Mouse (Mus musculus) limb, embryonic 11.5 days (tissue): ENCODE measurements around the gene Olfr1191-ps1. TPM values are rescaled to one million over a fixed set of nuclear protein-coding genes. Genes with fewer than 3 reads are reported as not detected.
"Not testable (repeated sequence)": the region's sequence is repeated elsewhere in the genome, so short reads cannot be mapped to it uniquely, and the experiment has no call there.

Source experiments
- ATAC-seq: fragments of 200-750 bp; cut with Nextera tagmentation; 2 replicates; pipeline ENCODE4 v1.8.0; 2017; ENCODE audit warnings: low read depth; ENCODE audit not compliant: insufficient number of reproducible peaks, low FRiP score, low TSS enrichment
- DNase-seq: peaks from one replicate; pipeline ENCODE4 v3.0.0-alpha.2; 2015; ENCODE audit warnings: low spot score
- H3K27ac ChIP-seq: fragments of 300-500 bp; sonication (generic); replicated peaks from 2 replicates; pipeline ENCODE4 v1.5.1; 2014; ENCODE audit warnings: low read depth, mild to moderate bottlenecking, low read length
- H3K27me3 ChIP-seq: fragments of 300-500 bp; sonication (generic); 2 replicates; pipeline ENCODE4 v1.6.1; 2014; ENCODE audit warnings: mild to moderate bottlenecking, low read length, mixed read lengths; ENCODE audit not compliant: control insufficient read depth, insufficient read depth
- H3K36me3 ChIP-seq: fragments of 300-500 bp; sonication (generic); 2 replicates; pipeline ENCODE4 v1.6.1; 2014; ENCODE audit warnings: mild to moderate bottlenecking, low read length, moderate library complexity, mixed read lengths; ENCODE audit not compliant: control insufficient read depth, insufficient read depth
- H3K4me1 ChIP-seq: fragments of 300-500 bp; sonication (generic); 2 replicates; pipeline ENCODE4 v1.6.1; 2014; ENCODE audit warnings: low read length, mixed read lengths; ENCODE audit not compliant: control insufficient read depth, insufficient read depth
- H3K4me2 ChIP-seq: fragments of 300-500 bp; sonication (generic); 2 replicates; pipeline ENCODE4 v1.6.1; 2014; ENCODE audit warnings: low read depth, mild to moderate bottlenecking, moderate library complexity; ENCODE audit not compliant: severe bottlenecking
- H3K4me3 ChIP-seq: fragments of 300-500 bp; sonication (generic); 2 replicates; pipeline ENCODE4 v1.5.1; 2014; ENCODE audit warnings: low read depth, low read length
- H3K9ac ChIP-seq: fragments of 300-500 bp; sonication (generic); 2 replicates; pipeline ENCODE4 v1.6.1; 2014; ENCODE audit warnings: mild to moderate bottlenecking, low read length
- H3K9me3 ChIP-seq: fragments of 300-500 bp; sonication (generic); 2 replicates; pipeline ENCODE4 v1.6.1; 2016; ENCODE audit warnings: low read length; ENCODE audit not compliant: control insufficient read depth
- WGBS: fragments of 180-500 bp; shearing (Covaris S2); extraction: QIAGEN DNeasy Blood & Tissue Kit; methylation state at CpG from one replicate; pipeline ENCODE4 v1.1.7; 2014; 5-methylcytosine and 5-hydroxymethylcytosine counted together
- polyA plus RNA-seq: library from polyadenylated mRNA; unstranded; fragments of >200 nt; fragmentation: Nextera tagmentation; extraction: Ambion mirVana; gene quantifications from 2 replicates; pipeline ENCODE4 v1.2.1, GENCODE M21; 2014

Olfr1191-ps1 gene
- not detected in 2 replicates for polyA plus RNA-seq

DNA sequence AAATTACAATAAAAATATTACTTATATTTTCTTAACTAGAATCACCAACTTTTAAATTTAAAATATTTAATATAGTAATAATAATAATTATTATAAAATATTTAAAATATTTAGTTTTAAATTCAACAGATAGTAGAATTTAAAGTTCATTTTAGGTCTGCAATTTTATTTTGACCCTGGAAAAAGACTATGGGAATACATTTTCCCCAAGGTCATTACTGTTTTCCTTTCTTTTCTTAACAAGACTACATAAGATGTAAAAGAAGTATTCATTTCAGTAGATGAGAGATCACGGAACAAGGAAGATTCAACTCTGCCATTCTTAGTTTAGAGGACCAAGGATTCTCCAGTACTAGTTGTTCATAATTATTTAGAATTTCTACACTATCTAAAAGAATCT, at the start of gene Olfr1191-ps1:
Olfr1191-ps1 (plus strand) TSS at position 301 of the 400 bp plus-strand sequence.
- DNase-seq, H3K36me3 ChIP-seq, H3K4me2 ChIP-seq, H3K27ac ChIP-seq, H3K9me3 ChIP-seq, H3K4me1 ChIP-seq, ATAC-seq, H3K27me3 ChIP-seq, H3K4me3 ChIP-seq, H3K9ac ChIP-seq: not testable (repeated sequence)
- WGBS, result 92% methylated on average over 1 of the region's 1 CpGs

GRCm38 (mm10) chr2:88648209-88648608, 7.9 kb downstream of the Olfr1191-ps1 start, which contains the start of gene Olfr1192-ps1:
Gene Olfr1192-ps1 (plus strand): TSS chr2:88648509.
- no peaks in the 10 kb centered on the region for H3K4me1 ChIP-seq
- no peak for DNase-seq
- WGBS, result 39% methylated on average over 1 of the region's 1 CpGs
- no peak within 1 kb of the TSS for H3K4me3 ChIP-seq
- no peak within 1 kb of the TSS for H3K27ac ChIP-seq
- ATAC-seq, result no peak
- no peaks in the 10 kb centered on the region for H3K36me3 ChIP-seq
- no peaks in the 10 kb centered on the region for H3K9me3 ChIP-seq
- H3K27me3 ChIP-seq, result no peaks in the 10 kb centered on the region
- H3K4me2 ChIP-seq, result no peak within 1 kb of the TSS
- no peak within 1 kb of the TSS for H3K9ac ChIP-seq

GRCm38 (mm10) chr2:88675328-88675727, 35.0 kb downstream of the Olfr1191-ps1 start, which contains the start of gene Olfr1193:
Gene Olfr1193 (plus strand): TSS chr2:88675628.
- H3K9ac ChIP-seq, H3K27ac ChIP-seq, ATAC-seq, H3K4me2 ChIP-seq, H3K36me3 ChIP-seq, H3K27me3 ChIP-seq, DNase-seq, H3K4me3 ChIP-seq, H3K4me1 ChIP-seq, H3K9me3 ChIP-seq: not testable (repeated sequence)

DNA sequence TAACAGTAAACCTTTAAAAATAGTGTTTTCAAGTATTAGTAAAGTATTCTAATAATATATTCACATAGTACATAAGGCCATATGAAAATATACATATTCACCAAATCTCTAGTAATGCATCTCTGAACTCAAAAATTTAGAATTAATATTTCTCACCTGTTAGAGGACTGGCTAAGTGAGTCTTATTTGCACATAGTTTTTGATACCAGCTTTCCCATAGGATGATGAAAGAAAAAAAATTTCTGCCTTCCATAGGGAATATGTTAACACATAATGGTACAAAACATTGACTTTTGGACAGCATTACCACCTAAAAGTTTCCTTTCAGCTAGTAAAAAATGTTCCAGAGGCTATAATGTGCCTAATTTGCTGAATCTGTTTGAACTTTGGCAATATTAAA, 48.7 kb downstream of the Olfr1191-ps1 start, which contains the start of gene Olfr1195:
Olfr1195 (minus strand) TSS at position 101 of the 400 bp plus-strand sequence.
- Histone ChIP-seq H3K9ac (no peak within 1 kb of the TSS), H3K9me3 (no peaks in the 10 kb centered on the region), H3K36me3 (no peaks in the 10 kb centered on the region), H3K4me2 (no peak within 1 kb of the TSS), H3K4me1 (no peaks in the 10 kb centered on the region), H3K4me3 (no peak within 1 kb of the TSS), H3K27ac (no peak within 1 kb of the TSS), H3K27me3 (no peaks in the 10 kb centered on the region)
- DNase-seq (no peak), ATAC-seq (no peak)

Other genes with a start within 250 kb of the Olfr1191-ps1 start
- not detected in 2 replicates for gene Olfr1179, start 234.1 kb upstream of the Olfr1191-ps1 start, polyA plus RNA-seq
- not detected in 2 replicates for gene Olfr1180, start 221.4 kb upstream of the Olfr1191-ps1 start, polyA plus RNA-seq
- not detected in 2 replicates for gene Olfr1181, start 214.4 kb upstream of the Olfr1191-ps1 start, polyA plus RNA-seq
- gene Gm13757, start 191.4 kb upstream of the Olfr1191-ps1 start, polyA plus RNA-seq, result not detected in 2 replicates
- gene Olfr1183, start 185.7 kb upstream of the Olfr1191-ps1 start, polyA plus RNA-seq, result not detected in 2 replicates
- not detected in 2 replicates for gene Olfr1184, start 156.9 kb upstream of the Olfr1191-ps1 start, polyA plus RNA-seq
- gene Olfr1185-ps1, start 147.2 kb upstream of the Olfr1191-ps1 start, polyA plus RNA-seq, result not detected in 2 replicates
- not detected in 2 replicates for gene Olfr1186, start 122.0 kb upstream of the Olfr1191-ps1 start, polyA plus RNA-seq
- not detected in 2 replicates for gene Olfr1188, start 83.6 kb upstream of the Olfr1191-ps1 start, polyA plus RNA-seq
- gene Olfr1189, start 54.1 kb upstream of the Olfr1191-ps1 start, polyA plus RNA-seq, result not detected in 2 replicates
- gene Olfr1192-ps1, start 8.0 kb downstream of the Olfr1191-ps1 start, polyA plus RNA-seq, result not detected in 2 replicates
- gene Olfr1193, start 35.1 kb downstream of the Olfr1191-ps1 start, polyA plus RNA-seq, result not detected in 2 replicates
- not detected in 2 replicates for gene Olfr1195, start 48.6 kb downstream of the Olfr1191-ps1 start, polyA plus RNA-seq
- not detected in 2 replicates for gene Olfr1196, start 64.1 kb downstream of the Olfr1191-ps1 start, polyA plus RNA-seq
- gene Olfr1197, start 91.8 kb downstream of the Olfr1191-ps1 start, polyA plus RNA-seq, result not detected in 2 replicates
- not detected in 2 replicates for gene Olfr1198, start 110.8 kb downstream of the Olfr1191-ps1 start, polyA plus RNA-seq
- not detected in 2 replicates for gene Olfr1199, start 119.9 kb downstream of the Olfr1191-ps1 start, polyA plus RNA-seq
- gene Olfr1200, start 129.9 kb downstream of the Olfr1191-ps1 start, polyA plus RNA-seq, result not detected in 2 replicates
- gene Olfr1201, start 152.5 kb downstream of the Olfr1191-ps1 start, polyA plus RNA-seq, result not detected in 2 replicates
- not detected in 2 replicates for gene Olfr1202, start 174.0 kb downstream of the Olfr1191-ps1 start, polyA plus RNA-seq
- not detected in 2 replicates for gene Olfr1205, start 189.2 kb downstream of the Olfr1191-ps1 start, polyA plus RNA-seq
- gene Olfr1204, start 208.8 kb downstream of the Olfr1191-ps1 start, polyA plus RNA-seq, result not detected in 2 replicates
- gene Olfr1206, start 222.7 kb downstream of the Olfr1191-ps1 start, polyA plus RNA-seq, result not detected in 2 replicates